Mouse (Mus musculus) E14TG2a.4 (cell line): ENCODE results near the gene Cygb.

Source experiments
- CTCF ChIP-seq: conservative IDR thresholded peaks from 2 replicates; pipeline ENCODE4 v1.5.1; 2014; ENCODE audit warnings: low read length
- NANOG ChIP-seq: IDR thresholded peaks from 2 replicates; pipeline ENCODE4 v1.6.1; 2014; ENCODE audit warnings: borderline replicate concordance, low read length, mixed read lengths
- POU5F1 ChIP-seq: IDR thresholded peaks from 2 replicates; pipeline ENCODE4 v1.6.1; 2014; ENCODE audit warnings: low read length, borderline replicate concordance

GRCm38 (mm10) chr11:116683777-116684176 lies 29.7 kb upstream of the Cygb start:
- TF ChIP-seq CTCF = no peak
- no peak for TF ChIP-seq POU5F1
- no peak for TF ChIP-seq NANOG
